Mouse (Mus musculus) CH12.LX (cell line): ENCODE measurements at regions not wholly inside any gene's neighbourhood (a gene's known extent, or its start where the extent isn't known, plus 50 kb on each side); places are given as distances from the start of the nearest gene placed in this dataset.

Source experiments
- HCFC1 ChIP-seq: IDR thresholded peaks from 2 replicates; pipeline ENCODE4 v1.6.1; 2012; ENCODE audit warnings: low read depth, mild to moderate bottlenecking, inconsistent platforms, low read length, improper control_type of control experiment
- USF1 ChIP-seq: IDR thresholded peaks from 2 replicates; pipeline ENCODE4 v1.6.1; 2014; ENCODE audit warnings: low read depth, mild to moderate bottlenecking, inconsistent platforms, low read length, improper control_type of control experiment

DNA sequence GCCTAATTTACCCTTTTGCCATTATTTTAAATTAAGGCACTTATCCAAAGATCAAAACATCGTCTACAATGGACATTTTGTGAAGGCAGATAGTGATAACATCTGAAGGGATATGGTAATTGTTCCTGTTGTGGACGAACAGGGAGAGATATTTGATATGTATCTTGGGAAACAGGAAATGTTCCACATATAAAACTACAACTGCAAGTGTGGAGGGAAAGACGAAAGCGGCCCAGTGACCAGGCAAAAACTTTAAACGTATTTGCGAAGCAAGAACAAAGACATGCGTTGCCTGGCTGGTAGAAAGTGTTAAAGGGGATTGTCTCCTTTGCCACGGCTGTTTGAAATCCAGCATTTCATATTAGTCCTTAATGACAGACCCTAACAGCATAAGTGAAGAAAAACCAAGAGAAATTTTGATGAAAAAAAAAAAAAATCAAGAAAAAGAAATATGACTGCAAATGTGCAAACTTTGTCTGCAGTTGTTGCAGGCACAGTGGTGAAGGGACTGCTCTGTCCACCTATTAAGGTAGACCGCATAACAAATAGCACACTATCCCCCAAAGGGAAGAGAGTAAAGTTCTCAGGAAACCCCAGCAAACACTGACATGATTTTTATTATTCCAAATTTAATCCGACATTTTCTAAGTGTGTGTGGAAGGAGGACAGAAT is 431.2 kb upstream of the Ccnh start:
- TF ChIP-seq USF1 = no peak
- TF ChIP-seq HCFC1 = no peak
